Mouse (Mus musculus): Measurements from ENCODE around the gene Rapgef2.
"Not testable (repeated sequence)": the region's sequence is repeated elsewhere in the genome, so short reads cannot be mapped to it uniquely, and the experiment has no call there.

Rapgef2 gene

DNA sequence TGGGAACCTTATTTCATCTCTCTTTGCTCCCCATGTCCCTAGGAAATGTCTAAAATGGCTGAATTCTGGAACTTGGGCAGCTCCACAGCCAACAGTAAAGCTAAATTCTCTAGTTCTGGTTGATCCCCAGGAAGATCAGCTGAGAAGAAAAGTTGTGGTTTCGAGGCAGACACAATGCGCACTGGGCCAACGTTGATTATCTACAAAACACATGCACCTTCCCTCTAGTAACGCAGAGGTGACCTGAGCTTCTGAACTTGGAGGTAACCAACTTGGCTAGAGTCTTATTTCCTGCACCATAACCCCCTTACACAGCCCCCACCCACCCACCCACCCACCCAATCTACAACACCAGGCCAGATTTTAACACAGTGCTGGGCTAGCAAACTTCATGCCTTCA lies 55.6 kb downstream of the Rapgef2 start:
- DNase-seq, result no peak

DNA sequence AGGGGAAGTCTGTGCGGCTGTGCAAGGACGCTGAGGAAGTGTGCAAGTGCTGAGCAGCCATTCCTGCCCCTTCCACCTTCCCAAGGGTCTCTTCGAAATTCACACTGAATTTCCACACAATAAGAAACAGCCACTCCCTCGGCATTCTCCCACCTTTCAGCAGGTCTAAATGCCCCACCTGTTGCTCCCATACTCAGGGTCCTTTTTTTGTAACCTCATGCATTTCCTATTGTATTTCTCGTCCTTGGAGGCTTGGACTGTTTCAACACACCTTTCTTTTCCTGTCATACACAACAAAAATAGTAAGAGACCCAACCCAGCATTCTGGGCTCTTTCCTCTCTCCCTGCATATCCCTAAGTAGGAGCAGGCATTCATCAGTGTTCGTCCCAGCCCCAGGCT lies 56.8 kb downstream of the Rapgef2 start:
- no peak for DNase-seq

- no peak for DNase-seq
Measured at GRCm38 (mm10) chr3:79228304-79228703, 58.0 kb downstream of the Rapgef2 start.

- no peak for DNase-seq
Measured at GRCm38 (mm10) chr3:79227356-79228088, 58.8 kb downstream of the Rapgef2 start.

DNA sequence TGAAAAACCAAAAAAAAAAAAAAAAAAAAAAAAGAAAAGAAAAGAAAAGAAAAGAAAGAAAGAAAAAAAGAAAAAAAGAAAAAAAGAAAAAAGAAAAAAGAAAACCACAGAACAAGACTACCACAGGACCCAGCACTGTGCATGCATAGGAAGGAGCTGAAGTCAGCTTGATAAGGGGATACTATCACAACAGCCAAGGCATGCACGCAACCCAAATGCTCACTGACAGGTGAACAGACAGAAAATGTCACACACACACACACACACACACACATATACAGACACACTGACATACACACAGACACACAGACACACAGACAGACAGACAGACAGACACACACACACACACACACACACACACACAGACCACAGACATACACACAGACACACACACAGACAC lies 59.5 kb downstream of the Rapgef2 start:
- not testable (repeated sequence) for DNase-seq

DNA sequence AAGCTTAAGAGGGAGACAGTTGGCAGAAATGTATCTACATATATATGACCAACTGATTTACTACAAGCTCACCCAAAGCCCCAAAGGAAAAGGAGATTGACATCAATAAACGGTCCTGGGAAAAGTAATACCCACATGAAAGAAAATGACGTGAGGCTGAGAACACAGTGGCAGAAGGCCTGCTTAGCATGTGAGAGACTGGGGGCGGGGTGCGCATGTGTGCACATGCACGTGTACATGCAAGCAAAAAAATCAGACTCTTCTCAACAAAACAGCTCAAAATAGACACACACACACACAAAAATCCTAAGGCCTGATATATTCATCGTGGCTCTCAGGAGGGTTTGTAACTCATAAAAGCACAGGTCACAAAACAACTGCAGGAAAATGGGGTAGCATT lies 60.4 kb downstream of the Rapgef2 start:
- DNase-seq, result no peak

DNA sequence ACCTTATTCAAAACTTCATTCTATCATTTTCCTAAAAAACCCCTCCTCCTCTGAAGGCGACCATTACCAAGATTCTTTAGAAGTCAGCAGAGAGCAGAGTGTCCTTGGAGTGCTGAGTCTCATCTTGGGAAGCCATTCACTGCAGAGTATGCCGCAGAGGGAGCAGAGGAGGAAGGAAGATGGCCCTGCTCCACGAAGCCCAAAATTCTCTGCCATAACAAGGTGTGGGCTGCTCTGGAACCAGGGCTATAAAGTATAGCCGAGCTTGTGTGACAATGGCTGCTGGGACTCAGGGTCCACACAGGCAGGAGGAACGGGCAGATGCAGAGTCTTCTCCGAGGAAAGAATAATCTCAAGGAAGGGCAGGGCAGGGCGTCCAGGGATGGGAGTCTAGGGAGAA lies 62.0 kb downstream of the Rapgef2 start:
- no peak for DNase-seq

- DNase-seq, result peak; percentile 61
Measured at GRCm38 (mm10) chr3:79223281-79223680, 63.0 kb downstream of the Rapgef2 start.

- DNase-seq, result peak; percentile 49
Measured at GRCm38 (mm10) chr3:79222192-79222960, 63.9 kb downstream of the Rapgef2 start.

DNA sequence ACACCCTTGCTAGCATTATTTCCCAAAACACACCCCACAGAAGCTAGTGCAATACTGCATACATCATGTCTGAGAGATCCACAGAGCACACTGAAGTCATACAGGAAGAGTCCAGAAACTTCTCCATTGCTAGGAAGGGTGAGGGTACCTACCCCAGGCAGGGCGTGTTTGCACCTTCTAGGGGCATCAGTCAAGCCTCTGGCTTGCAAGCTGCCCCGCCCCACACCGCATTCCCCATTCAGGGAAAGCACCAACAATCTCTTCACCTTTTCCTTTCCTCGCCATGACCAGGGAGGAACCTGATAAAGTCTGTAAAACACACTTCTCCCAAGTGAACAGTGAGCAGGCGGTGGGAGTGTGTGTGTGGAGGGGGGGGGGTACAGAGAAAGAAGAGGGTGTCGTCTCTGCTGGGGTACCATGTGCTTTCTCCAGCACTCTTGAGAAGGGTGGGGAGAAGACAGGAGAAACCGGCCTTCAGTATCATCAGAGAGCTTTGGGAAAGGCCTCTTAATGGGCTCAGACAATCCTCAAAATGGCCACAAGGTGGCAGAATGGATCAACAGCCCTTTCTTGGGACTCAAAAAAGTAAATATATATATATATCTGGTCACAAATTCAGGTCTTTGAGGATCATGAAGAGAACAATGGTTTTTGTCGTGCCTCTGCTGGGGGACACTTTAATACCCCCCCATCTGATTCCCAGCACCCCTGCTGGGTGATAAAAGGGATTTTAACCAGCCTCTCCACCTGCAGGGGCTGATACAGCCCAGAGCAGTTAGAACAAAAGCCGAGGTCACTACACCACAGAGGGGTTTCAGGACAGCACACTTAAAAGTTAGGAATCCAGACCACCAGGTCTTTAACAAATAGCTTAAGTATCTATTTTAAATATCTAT lies 64.8 kb downstream of the Rapgef2 start:
- DNase-seq, result peak; percentile 84

DNA sequence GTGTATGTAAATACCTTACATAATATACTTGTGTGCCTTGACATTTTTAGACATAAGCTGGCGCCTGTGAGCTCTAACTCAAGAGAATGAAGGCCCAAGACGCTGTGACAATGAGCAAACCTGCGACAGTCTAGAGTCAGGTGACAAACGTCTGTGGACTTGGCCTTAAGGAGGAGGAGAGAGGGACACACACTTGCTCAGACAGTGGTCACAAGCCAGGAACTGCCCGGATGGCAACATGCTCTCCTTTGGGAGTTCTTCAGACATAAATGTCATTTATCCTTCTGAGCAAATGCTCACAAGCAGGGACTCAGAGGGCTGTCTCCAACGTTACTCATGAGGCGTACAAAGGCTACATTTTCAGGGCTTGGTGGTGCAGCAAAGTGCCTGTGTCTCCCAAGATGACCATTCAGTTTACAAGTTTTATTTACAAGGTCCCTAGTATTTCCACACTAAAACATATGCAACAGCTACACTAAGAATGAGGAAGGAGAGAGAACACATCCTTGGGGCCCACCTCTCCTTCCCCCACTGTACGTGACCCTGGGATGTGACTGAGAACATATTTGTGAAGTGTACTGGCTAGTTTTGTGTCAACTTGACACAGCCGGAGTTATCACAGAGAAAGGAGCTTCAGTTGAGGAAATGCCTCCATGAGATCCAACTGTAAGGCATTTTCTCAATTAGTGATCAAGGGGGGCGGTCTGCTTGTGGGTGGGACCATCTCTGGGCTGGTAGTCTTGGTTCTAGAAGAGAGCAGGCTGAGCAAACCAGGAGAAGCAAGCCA lies 67.0 kb downstream of the Rapgef2 start:
- DNase-seq, result no peak

GRCm38 (mm10) chr3:79218566-79219051 lies 67.7 kb downstream of the Rapgef2 start:
- DNase-seq, result peak; percentile 47

- DNase-seq, result no peak
Measured at GRCm38 (mm10) chr3:79210243-79210642, 76.1 kb downstream of the Rapgef2 start.

- no peak for DNase-seq
Measured at GRCm38 (mm10) chr3:79207216-79207615, 79.1 kb downstream of the Rapgef2 start.

GRCm38 (mm10) chr3:79206524-79206923 lies 79.8 kb downstream of the Rapgef2 start:
- DNase-seq, result peak; percentile 79

DNA sequence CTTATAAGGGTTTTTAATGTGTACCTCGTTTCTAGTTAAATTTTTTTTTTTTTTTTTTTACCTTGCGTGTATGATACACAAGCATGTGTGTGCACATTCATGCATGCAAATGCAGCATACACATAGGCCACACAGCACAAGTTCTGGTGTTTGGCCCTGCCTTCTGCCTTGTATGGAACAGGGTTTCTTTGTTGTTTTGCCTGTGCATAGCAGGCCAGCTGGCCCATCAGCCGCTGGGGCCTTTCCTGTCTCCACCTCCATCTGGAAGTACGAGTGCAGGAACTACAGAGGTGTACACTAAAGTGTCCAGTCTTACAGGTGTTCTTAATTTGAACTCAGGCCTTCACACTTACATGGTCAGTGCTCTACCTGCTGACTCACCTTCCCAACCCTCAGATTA lies 80.3 kb downstream of the Rapgef2 start:
- no peak for DNase-seq

DNA sequence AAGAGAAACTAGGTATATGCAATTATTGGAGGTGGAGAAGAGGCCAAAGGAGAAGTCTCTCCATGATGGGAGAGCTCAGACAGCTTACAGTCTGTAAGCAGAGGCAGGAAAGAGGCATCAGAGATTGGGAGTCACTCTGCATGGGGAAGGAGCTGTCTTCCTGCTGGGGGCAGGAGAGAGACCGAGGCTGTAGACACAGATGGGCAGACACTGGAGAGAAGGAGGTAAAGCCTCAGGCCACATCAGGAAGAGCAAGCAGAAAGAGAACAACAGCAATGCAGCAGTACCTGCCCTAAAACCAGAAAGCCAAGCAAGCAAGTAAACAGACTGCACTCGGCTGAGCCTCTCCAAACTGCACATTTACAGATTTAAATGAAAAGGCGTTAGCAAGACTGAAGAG lies 81.2 kb downstream of the Rapgef2 start:
- no peak for DNase-seq

- no peak for DNase-seq
Measured at GRCm38 (mm10) chr3:79204261-79204660, 82.1 kb downstream of the Rapgef2 start.

DNA sequence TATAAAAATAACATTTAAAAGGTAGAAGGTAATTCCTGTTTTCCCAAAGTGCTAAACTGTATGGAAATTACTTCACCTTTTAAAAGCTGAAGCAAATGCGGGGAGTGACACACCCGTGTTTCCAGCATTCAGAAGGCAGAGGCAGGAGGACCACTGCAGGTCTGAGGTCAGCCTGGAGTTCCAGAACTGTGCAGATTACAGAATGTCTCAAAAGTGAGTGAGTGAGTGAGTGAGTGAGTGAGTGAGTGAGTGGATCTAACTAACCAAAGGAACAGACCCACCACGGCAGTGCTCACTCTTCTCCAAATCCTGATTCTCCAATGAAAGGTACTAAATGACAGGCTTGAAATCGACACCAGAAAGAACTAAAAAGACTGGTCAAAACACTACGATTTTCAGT lies 82.5 kb downstream of the Rapgef2 start:
- no peak for DNase-seq

DNA sequence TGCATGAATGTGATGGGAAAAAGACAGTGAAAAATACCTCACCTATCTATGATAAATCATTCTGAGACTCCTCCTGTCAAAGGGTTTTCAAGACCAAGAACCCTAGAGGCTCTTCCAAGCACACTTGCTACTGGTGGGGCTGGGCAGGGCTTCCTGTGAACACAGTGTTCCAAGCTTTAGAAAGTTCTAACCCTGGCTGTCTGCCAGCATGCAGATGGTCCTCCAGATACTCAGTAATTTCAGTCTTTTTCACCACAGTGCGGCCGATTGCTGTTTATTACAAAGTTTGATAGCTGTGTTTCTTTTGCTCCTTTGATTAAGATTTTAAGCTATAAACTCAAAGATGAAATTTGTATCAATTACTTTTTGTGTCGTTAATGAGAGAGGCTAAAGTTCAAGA lies 83.1 kb downstream of the Rapgef2 start:
- DNase-seq, result peak; percentile 82

DNA sequence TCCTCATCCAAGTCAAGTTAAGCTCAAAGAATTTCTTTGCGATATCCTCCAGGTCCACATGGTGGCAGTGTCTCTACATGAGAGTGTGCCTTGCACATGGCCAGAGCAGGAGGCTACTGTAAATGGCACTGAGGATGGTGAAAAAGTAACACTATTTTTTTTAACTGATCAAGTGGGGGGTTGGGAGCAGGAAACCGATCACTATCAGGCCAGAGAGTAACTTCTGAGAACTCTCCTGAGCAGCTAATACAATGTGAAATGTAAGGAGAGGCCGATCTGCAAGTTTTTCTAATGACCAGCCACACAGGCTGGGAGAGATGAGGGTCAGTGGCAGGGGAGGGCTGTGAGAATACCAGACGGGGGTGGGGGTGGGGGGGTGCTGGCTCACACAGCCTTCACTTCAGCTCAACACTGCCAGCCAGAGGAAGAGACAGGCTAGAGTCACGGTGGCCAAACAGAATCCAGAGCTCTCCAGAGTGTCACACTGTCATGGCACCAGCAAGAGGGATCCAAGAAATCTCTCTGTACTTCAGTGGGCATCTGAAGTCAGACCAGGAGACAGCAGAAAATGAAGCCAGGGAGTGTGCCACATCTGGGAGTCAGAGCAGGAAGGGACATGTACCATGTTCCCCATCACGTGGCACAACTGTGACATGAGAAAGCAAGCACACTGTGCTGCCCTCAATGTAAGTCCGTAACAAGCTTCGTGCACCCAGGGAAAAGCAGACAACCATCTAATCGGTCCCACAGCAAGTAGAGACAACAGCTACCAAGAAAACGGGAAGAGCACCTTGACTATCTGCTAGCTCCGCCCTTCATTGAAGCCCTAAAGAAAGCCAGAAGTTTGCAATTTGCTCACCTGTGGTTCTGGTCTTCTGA lies 83.8 kb downstream of the Rapgef2 start:
- peak; percentile 90 for DNase-seq
